In genomic region chr2:16835960-16836359, GRCm38 (mm10) we compare ENCODE assay signal across 20 mouse cellular contexts.
DNase-seq lines count a peak whose midpoint lies in the region.
"Had no signal": no experiment of that assay in that cellular context is flagged by ENCODE, and none has a peak within 500 bp of the region (broad histone marks: within the 10 kb centered on the region; RNA-seq: fewer than 3 reads in every experiment).

No protein-coding gene starts in this region.

- H3K9me3 ChIP-seq in heart, embryonic 10.5 days, result no peaks in the 10 kb centered on the region
- H3K9me3 ChIP-seq: forebrain, embryonic 12.5 days; G1E; limb, embryonic 10.5 days; neural tube, embryonic 15.5 days had no signal

- no peaks in the 10 kb centered on the region for H3K27me3 ChIP-seq in heart, embryonic 10.5 days (ENCODE audit: insufficient read depth, poor library complexity, severe bottlenecking)
- H3K27me3 ChIP-seq: forebrain, embryonic 12.5 days; neural tube, embryonic 15.5 days had no signal

- peak; percentile 6 for DNase-seq in adrenal gland, postnatal 14 days
- no peak for DNase-seq in adrenal gland, adult 2 months
- DNase-seq in heart, postnatal 10 days, result peak; percentile 30 to 39
- no peak for DNase-seq in heart, embryonic 10.5 days (ENCODE audit: low spot score)
- DNase-seq in right cerebral cortex, postnatal 4 days, result peak; percentile 46
- no peak for DNase-seq in right cerebral cortex, adult 18-20 months
- DNase-seq in B cell, adult 2 months, result no peak
- DNase-seq in left cerebral cortex, postnatal 25 days (ENCODE audit: low spot score in 2 of 2), result no peak
- DNase-seq: cerebellum, adult 8-10 months; gastrocnemius, postnatal 25 days; kidney, adult 11 months; kidney, postnatal 36 days; layer of hippocampus, adult 9-11 months; liver, postnatal 0 days had no signal

- no peak overlapping the region for H3K4me3 ChIP-seq in heart, embryonic 10.5 days
- H3K4me3 ChIP-seq: forebrain, embryonic 12.5 days; left cerebral cortex, adult 2 months; limb, embryonic 10.5 days; neural tube, embryonic 15.5 days had no signal

- no peaks in the 10 kb centered on the region for H3K36me3 ChIP-seq in heart, embryonic 10.5 days
- H3K36me3 ChIP-seq: forebrain, embryonic 12.5 days; G1E; limb, embryonic 10.5 days; neural tube, embryonic 15.5 days had no signal

- H3K27ac ChIP-seq in heart, embryonic 10.5 days, result no peak overlapping the region
- H3K27ac ChIP-seq: forebrain, embryonic 12.5 days; left cerebral cortex, adult 2 months; limb, embryonic 10.5 days; neural tube, embryonic 15.5 days; stomach, postnatal 0 days had no signal

- 86% methylated on average over 4 of the region's 4 CpGs for WGBS in heart, embryonic 10.5 days

- no peaks in the 10 kb centered on the region for H3K4me1 ChIP-seq in heart, embryonic 10.5 days
- H3K4me1 ChIP-seq: forebrain, embryonic 12.5 days; limb, embryonic 10.5 days; neural tube, embryonic 15.5 days had no signal

- intact Hi-C loops in heart, postnatal 10 days (cut with DNase I), result no loop called here
- intact Hi-C loops in left cerebral cortex, postnatal 25 days (cut with DNase I), result no loop called here

Comparison
In these comparisons a context has a peak if more than half of its experiments do, and no peak if none do; other contexts are left out.
1. DNase-seq: peak in adrenal gland, postnatal 14 days (single experiment), heart, postnatal 10 days (2 of 2) and right cerebral cortex, postnatal 4 days (single experiment); none in adrenal gland, adult 2 months (single experiment), heart, embryonic 10.5 days (single experiment), right cerebral cortex, adult 18-20 months (single experiment), B cell, adult 2 months (0 of 2) and left cerebral cortex, postnatal 25 days (0 of 2).